Mouse (Mus musculus) myocyte (in vitro differentiated cells): ENCODE measurements at regions not wholly inside any gene's neighbourhood (a gene's known extent, or its start where the extent isn't known, plus 50 kb on each side); places are given as distances from the start of the nearest gene placed in this dataset.

ENCODE experiments used
- E2F4 ChIP-seq: IDR thresholded peaks from one replicate; pipeline ENCODE4 v1.6.1; 2011; ENCODE audit warnings: mild to moderate bottlenecking, control low read depth, moderate library complexity; ENCODE audit not compliant: insufficient read depth
- MAX ChIP-seq: IDR thresholded peaks from one replicate; pipeline ENCODE4 v1.6.1; 2011; ENCODE audit warnings: low read depth, mild to moderate bottlenecking, control low read depth
- POLR2A ChIP-seq: IDR thresholded peaks from one replicate; pipeline ENCODE4 v1.6.1; 2011; ENCODE audit warnings: low read depth, mild to moderate bottlenecking, control low read depth, moderate library complexity; ENCODE audit not compliant: insufficient read length
- POLR2AphosphoS2 ChIP-seq: IDR thresholded peaks from one replicate; pipeline ENCODE4 v1.6.1; 2011; ENCODE audit warnings: low read depth, control low read depth; ENCODE audit not compliant: insufficient read length
- TCF12 ChIP-seq: IDR thresholded peaks from one replicate; pipeline ENCODE4 v1.6.1; 2011; ENCODE audit warnings: mild to moderate bottlenecking, control low read depth; ENCODE audit not compliant: poor library complexity, insufficient read depth, severe bottlenecking
- USF1 ChIP-seq: IDR thresholded peaks from one replicate; pipeline ENCODE4 v1.6.1; 2011; ENCODE audit warnings: low read depth, mild to moderate bottlenecking, control low read depth, moderate library complexity

GRCm38 (mm10) chr11:79749755-79750434 is 158.9 kb downstream of the Rab11fip4 start:
- no peak for TF ChIP-seq POLR2A
- TF ChIP-seq POLR2AphosphoS2: peak; percentile 83
- no peak for TF ChIP-seq USF1
- TF ChIP-seq MAX: no peak
- no peak for TF ChIP-seq TCF12
- no peak for TF ChIP-seq E2F4
